Mouse (Mus musculus): ENCODE measurements around the gene 4930548H24Rik.
"Not testable (repeated sequence)": the region's sequence is repeated elsewhere in the genome, so short reads cannot be mapped to it uniquely, and the experiment has no call there.

The 4930548H24Rik gene

DNA sequence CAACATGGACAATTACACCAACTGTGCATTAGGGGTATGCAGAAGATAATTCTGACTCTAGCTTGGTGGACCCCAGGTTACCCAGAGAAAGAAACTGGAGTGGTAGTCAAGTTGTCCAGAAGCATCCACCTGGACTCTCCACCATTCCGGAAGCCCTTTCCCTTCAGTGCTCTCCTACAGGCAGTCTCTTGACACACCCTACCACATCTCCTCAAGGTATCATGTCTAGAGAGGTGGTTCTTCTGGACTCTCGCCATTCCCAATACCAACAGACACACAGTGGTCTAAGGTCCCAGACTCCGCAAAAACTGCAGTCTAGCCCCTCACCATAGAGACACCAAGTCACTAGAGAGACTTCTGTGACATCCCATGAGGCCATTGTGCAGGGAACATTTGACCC, at the start of gene 4930548H24Rik:
Gene 4930548H24Rik, plus strand, starts transcription at position 301 of the 400 bp plus-strand sequence.
- DNase-seq: no peak

- peak; percentile 51 for DNase-seq
These were observed 34.2 kb upstream of the 4930548H24Rik start for GRCm38 (mm10) chr5:31451336-31451735.

GRCm38 (mm10) chr5:31451878-31452561, 33.5 kb upstream of the 4930548H24Rik start, which contains the start of gene Zfp512:
Gene Zfp512 (plus strand): TSS chr5:31452431.
- DNase-seq: peak; percentile 98

DNA sequence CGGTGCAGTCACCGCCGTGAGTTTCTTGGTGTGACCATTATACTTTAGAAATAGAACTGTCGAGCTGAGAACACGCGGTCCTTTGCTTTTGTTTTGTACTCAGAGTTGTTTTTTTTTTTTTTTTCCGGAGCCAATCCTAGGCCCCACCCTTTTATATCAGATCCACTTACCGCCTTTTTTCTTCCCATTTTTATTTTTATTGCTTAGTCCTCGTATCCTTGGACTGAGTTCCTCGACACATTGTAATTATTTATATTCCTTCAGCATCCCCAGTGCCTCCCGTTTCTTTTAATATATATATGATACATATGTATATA, 33.0 kb upstream of the 4930548H24Rik start:
- DNase-seq: no peak

GRCm38 (mm10) chr5:31452886-31453410, 32.6 kb upstream of the 4930548H24Rik start:
- no peak for DNase-seq

- peak; percentile 36 for DNase-seq
These were observed 17.7 kb upstream of the 4930548H24Rik start for GRCm38 (mm10) chr5:31467798-31468197.

DNA sequence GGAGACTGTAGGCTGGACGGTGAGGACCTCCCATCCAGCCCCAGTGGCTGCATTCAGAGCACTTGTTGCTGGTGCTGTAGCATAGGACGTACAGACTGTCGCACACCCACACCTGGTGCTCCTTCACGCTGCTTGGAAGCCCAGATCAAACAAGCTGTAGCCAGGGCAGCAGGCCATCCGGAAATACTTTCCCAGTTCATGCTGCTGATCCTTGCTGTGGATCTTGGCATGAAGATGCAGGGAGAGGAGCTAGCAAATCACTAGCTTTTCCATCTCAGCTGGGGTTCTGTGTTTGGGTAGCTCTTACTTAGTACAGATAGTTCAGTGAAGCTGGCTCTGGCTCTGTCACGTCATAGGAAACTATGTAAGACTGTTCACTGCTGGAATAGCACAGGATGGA, 15.8 kb upstream of the 4930548H24Rik start:
- no peak for DNase-seq

GRCm38 (mm10) chr5:31470334-31470733, 15.2 kb upstream of the 4930548H24Rik start:
- DNase-seq: peak; percentile 76

DNA sequence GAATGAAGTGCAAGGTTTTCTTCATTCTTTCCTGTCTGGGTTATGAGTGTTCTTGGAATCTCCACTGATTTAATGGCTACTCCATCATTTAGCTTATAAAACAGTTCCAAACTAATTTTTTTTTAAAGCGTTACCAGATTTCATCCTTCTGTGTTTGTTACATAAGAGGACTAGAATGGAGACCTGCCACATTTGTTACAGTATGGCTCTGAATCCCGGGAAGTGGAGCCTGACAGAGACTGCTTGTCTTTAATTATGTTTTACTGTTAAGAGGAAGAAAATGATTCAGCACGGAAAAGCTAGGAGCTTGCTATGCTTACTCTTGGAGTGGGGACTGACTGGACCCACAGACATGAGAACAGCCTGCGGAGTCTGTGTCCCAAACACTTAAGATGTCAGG, 5.0 kb upstream of the 4930548H24Rik start:
- no peak for DNase-seq

DNA sequence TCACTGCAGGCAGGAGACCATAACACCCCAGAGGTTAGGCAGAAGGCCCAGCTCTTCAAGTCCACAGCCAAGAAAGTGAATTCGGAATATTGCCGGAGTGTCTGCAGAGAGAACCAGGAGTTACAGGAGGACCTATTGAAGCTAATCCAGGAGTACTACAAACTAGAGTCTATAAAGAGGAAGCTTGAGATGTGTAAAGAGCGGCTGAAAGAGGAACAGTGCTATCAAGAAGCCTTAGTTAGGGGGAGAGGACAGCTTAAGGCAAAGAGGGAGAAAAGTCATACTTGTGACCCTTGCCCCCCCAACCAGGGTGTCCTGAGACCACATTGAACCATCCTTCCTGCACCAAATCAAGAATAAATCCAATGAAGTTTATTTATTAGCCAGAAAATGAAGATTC, 2.3 kb downstream of the 4930548H24Rik start:
- no peak for DNase-seq

DNA sequence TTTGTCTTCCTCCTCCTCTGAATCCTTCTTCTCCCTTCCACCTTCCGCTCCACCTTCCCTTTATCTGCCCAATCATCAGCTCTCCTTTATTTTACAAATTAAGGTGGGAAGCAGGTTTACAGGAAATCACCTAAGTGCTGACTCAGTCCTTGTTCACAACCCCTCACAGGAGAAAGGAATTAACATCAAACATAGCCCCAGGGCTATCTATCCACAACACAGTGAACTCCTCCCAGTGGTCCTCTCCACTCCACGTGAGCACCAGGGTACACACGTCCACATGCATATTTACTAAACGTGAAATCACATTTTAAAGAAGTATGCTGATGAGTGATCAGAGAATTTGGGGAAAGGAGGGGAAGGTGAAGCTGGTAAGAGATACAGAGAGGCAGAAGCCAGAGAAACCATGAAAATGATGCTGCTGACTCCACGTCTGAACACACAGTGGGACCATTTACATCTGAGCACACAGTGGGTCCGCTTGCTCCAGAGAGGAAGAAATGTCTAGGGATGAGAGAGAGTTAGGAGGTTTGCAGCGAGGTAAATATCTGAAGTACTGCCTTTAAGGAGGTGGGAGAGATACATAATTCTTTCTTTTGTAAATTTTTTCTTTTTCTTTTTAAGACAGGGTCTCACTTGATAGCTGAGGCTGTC, 3.7 kb downstream of the 4930548H24Rik start:
- DNase-seq: no peak

DNA sequence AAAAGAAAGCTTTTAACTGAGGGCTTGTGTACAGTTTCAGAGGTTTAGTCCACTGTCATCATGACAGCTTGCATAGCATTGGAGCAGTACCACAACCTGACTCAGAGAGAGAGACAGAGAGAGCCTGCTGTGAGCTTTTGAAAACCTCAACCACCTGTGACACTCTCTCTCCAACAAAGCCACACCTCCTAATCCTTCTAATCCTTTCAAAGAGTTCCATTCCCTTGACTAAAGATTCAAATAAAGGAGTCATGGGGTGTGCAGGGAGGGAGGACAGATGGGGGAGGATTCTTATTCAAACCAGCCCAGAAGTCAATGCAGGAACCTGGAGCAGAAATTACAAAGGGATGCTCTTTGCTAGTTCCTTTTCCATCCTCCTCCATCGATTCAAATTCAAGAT, 6.5 kb downstream of the 4930548H24Rik start:
- DNase-seq: no peak

DNA sequence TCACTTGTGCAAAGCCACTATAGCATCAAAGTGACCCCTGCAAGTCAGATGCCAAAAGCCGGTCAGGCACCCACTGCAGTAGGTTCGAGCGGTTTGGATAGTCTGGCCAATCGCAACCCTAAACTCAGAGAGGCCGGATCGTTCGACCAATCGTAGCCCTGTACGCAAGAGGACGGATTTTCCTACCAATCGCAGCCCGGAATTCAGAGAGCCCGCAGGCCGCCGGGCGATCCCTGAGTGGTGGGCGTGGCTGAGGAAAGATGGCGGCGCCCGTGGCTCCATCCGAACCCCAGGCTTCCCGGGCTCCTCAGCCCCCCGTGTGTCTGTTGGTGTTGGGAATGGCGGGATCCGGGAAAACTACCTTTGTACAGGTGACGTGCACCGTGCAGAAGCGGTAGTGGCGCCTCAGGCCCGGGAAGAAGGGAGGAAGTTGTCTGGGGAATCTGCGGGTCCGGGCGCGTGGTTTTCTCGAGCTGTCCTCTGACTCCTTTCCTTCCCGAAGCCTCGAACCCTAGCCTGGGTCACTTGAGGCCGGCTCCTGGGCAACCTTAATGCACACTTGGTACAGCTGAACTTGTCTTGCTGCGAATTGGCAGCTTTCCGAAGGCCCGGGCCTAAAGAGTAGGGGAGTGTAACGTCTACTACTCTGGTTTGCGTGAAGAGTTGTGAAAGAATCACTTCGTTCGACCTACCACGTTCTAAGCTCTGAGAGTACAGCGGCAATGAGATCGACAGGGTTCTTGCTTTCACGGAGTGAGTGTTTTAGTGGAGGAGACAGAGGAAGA, 9.2 kb downstream of the 4930548H24Rik start, which contains the start of gene Gpn1:
Gene Gpn1, plus strand, starts transcription at position 229 of the 785 bp plus-strand sequence.
- DNase-seq: peak; percentile 96

- DNase-seq: no peak
These were observed 19.3 kb downstream of the 4930548H24Rik start for GRCm38 (mm10) chr5:31504843-31505242.

DNA sequence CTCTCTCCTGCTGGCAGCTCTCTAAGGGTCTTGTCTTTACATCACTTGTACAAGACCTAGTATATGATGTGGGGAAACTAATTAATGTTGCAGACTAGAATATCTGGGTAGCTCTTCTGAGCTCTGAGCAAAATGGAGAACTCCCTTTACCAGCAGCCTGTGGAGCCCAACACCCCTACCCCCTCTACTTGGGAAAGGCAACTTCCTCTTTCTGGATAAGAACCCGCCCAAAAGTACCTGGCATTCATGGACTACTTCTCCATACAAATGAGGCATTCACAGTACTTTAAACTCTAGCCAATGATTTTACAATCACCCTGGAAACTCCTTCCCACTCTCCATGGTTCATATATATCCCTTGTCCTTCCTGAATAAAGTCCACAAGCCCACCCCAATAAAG, 26.9 kb downstream of the 4930548H24Rik start:
- DNase-seq: peak; percentile 57

DNA sequence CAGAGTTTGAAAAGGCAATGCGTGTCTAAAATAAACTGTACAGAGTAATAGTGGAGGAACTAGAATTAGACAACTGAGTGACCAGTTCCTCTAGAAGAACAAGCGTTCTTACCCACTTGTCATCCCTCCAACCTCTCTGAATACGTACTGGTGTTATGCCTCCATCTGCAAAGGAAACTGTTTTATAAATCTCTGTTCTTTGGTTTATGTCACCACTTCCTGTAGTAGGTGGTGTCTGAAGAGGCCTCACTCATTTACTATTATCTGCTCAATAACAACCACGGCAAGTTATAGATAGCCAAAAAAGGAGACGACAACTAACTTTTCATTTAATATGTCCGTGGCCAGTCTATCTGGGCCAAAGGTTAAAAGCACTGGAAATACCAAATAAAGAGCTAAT, 35.0 kb downstream of the 4930548H24Rik start:
- no peak for DNase-seq

DNA sequence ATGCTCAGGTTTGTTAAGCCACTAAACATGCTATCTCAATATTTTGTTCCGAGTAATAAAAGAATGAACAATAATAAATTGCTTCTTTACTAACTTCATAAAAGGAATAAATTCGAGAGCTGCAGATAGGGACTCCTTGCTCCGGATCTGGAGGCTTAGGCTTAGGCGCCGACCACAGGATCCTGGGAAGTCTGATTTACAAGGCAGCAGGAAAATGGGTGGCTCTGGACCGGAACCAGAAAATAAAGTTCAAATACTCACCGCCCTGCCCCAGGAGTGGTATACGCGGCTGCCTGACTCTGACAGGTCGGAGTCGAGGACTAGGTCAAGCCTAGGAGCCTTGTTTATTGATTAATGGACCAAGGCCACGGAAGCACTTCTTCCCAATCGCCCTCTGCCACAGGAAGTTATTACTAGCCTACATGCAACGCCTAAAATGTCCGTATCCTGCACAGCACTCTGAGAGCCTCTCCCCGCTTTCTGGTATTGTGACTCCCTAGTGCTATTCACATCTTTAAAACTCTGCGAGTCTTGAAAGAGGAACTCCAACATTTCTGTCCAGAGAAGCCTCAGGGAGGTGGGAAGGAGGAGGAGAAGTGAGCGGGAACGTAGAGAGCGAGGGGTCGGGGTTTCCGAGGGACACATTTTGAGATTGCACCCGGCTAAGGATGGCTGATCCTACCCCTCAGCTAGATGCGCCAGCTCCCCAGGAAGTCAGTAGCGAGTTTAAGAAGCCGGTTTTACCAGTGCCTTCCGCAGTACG, 41.0 kb downstream of the 4930548H24Rik start, which contains the start of gene Slc4a1ap:
Gene Slc4a1ap, plus strand, starts transcription at position 642 of the 763 bp plus-strand sequence.
- peak; percentile 81 for DNase-seq

- no peak for DNase-seq
These were observed 41.7 kb downstream of the 4930548H24Rik start for GRCm38 (mm10) chr5:31527117-31527680.

DNA sequence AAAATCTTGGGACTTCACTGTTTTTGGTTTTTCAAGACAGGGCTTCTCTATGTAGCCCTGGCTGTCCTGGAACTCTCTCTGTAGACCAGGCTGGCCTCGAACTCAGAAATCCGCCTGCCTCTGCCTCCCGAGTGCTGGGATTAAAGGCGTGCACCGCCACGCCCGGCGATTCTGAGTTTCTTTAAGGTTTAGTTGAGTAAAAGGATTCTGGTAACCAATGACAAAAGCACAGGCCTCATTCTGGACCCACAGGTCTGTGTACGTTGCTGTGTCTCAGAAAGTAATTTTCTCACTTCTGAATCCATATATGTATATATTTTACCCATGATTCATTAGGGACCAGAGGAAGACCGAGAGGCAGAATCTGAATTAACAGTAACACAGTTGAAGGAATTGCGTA, 42.2 kb downstream of the 4930548H24Rik start, which contains the start of gene Supt7l:
Gene Supt7l, minus strand, starts transcription at position 101 of the 400 bp plus-strand sequence.
- not testable (repeated sequence) for DNase-seq

GRCm38 (mm10) chr5:31528560-31528959, 43.0 kb downstream of the 4930548H24Rik start:
- no peak for DNase-seq

DNA sequence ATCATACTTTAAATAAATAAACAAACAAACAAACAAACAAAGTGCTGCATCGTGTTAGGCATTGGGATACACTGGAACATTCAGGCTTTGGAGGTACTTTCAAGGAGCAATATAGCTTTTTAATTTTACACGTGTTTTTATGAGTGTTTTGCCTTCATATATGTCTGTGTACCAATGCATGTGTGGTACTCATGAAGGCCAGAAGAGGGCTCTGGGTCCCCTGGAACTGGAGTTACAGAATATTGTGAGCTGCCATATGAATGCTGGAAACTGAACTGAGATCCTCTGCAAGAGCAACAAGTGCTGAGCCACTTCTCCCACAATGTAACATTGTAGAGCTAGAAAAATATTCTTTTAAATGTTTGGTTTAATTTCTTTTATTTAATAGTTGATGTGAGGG, 49.7 kb downstream of the 4930548H24Rik start:
- no peak for DNase-seq

Data from lung, postnatal 36 days (tissue).